Mouse (Mus musculus): ENCODE results near the gene Gm17428. TPM values are rescaled to one million over a fixed set of nuclear protein-coding genes. Genes with fewer than 3 reads are reported as not detected.
A peak's percentile ranks its signal among the peaks of the same experiment; 100 is the strongest.
"Not testable (repeated sequence)": the region's sequence is repeated elsewhere in the genome, so short reads cannot be mapped to it uniquely, and the experiment has no call there.

The Gm17428 gene
- polyA plus RNA-seq, 1 experiment from 2014 or later: not detected

GRCm38 (mm10) chr14:54967874-54968273 is 8.9 kb upstream of the Gm17428 start:
- ATAC-seq (ENCODE audit: insufficient read depth, low FRiP score, low TSS enrichment) (no peak), DNase-seq (ENCODE audit: low spot score) (no peak)
- Histone ChIP-seq H3K4me3 (ENCODE audit: low read depth, low read length) (no peak overlapping the region), H3K9ac (ENCODE audit: low read length) (no peak overlapping the region), H3K27ac (ENCODE audit: low read depth, low read length) (no peak overlapping the region), H3K4me1 (ENCODE audit: control insufficient read depth, insufficient read depth, low read length) (no peaks in the 10 kb centered on the region), H3K27me3 (ENCODE audit: control insufficient read depth, insufficient read depth, low read length) (no peaks in the 10 kb centered on the region), H3K9me3 (ENCODE audit: control insufficient read depth, low read length) (no peaks in the 10 kb centered on the region), H3K36me3 (ENCODE audit: control insufficient read depth, insufficient read depth, low read length) (no peaks in the 10 kb centered on the region), H3K4me2 (ENCODE audit: low read depth) (no peak overlapping the region)
- WGBS: 82% methylated on average over 3 of the region's 3 CpGs

GRCm38 (mm10) chr14:54968344-54968743 is 8.4 kb upstream of the Gm17428 start:
- Histone ChIP-seq H3K27me3 (ENCODE audit: control insufficient read depth, insufficient read depth, low read length) (no peaks in the 10 kb centered on the region), H3K9me3 (ENCODE audit: control insufficient read depth, low read length) (no peaks in the 10 kb centered on the region), H3K36me3 (ENCODE audit: control insufficient read depth, insufficient read depth, low read length) (no peaks in the 10 kb centered on the region), H3K9ac (ENCODE audit: low read length) (no peak overlapping the region), H3K4me3 (ENCODE audit: low read depth, low read length) (no peak overlapping the region), H3K4me2 (ENCODE audit: low read depth) (no peak overlapping the region), H3K27ac (ENCODE audit: low read depth, low read length) (no peak overlapping the region), H3K4me1 (ENCODE audit: control insufficient read depth, insufficient read depth, low read length) (no peaks in the 10 kb centered on the region)
- ATAC-seq (ENCODE audit: insufficient read depth, low FRiP score, low TSS enrichment): no peak
- DNase-seq (ENCODE audit: low spot score): no peak

- not testable (repeated sequence) for DNase-seq (ENCODE audit: low spot score); H3K4me3 ChIP-seq (ENCODE audit: low read depth, low read length); ATAC-seq (ENCODE audit: insufficient read depth, low FRiP score, low TSS enrichment); H3K4me1 ChIP-seq (ENCODE audit: control insufficient read depth, insufficient read depth, low read length); H3K36me3 ChIP-seq (ENCODE audit: control insufficient read depth, insufficient read depth, low read length); H3K27me3 ChIP-seq (ENCODE audit: control insufficient read depth, insufficient read depth, low read length); H3K9ac ChIP-seq (ENCODE audit: low read length); H3K9me3 ChIP-seq (ENCODE audit: control insufficient read depth, low read length); H3K4me2 ChIP-seq (ENCODE audit: low read depth); H3K27ac ChIP-seq (ENCODE audit: low read depth, low read length)
- 93% methylated on average over 6 of the region's 11 CpGs for WGBS
Measured at GRCm38 (mm10) chr14:54972786-54973185, 3.9 kb upstream of the Gm17428 start.

GRCm38 (mm10) chr14:54974068-54974791 is 2.5 kb upstream of the Gm17428 start:
- H3K9me3 ChIP-seq (ENCODE audit: control insufficient read depth, low read length): no peaks in the 10 kb centered on the region
- no peaks in the 10 kb centered on the region for H3K36me3 ChIP-seq (ENCODE audit: control insufficient read depth, insufficient read depth, low read length)
- DNase-seq (ENCODE audit: low spot score) (peak; percentile 29), ATAC-seq (ENCODE audit: insufficient read depth, low FRiP score, low TSS enrichment) (no peak)
- 82% methylated on average over 6 of the region's 6 CpGs for WGBS
- H3K27ac ChIP-seq (ENCODE audit: low read depth, low read length): no peak overlapping the region
- H3K4me3 ChIP-seq (ENCODE audit: low read depth, low read length): no peak overlapping the region
- H3K4me1 ChIP-seq (ENCODE audit: control insufficient read depth, insufficient read depth, low read length): no peaks in the 10 kb centered on the region
- H3K27me3 ChIP-seq (ENCODE audit: control insufficient read depth, insufficient read depth, low read length): no peaks in the 10 kb centered on the region
- no peak overlapping the region for H3K9ac ChIP-seq (ENCODE audit: low read length)
- no peak overlapping the region for H3K4me2 ChIP-seq (ENCODE audit: low read depth)

- 90% methylated on average over 8 of the region's 8 CpGs for WGBS
- DNase-seq (ENCODE audit: low spot score) (no peak), ATAC-seq (ENCODE audit: insufficient read depth, low FRiP score, low TSS enrichment) (no peak)
- Histone ChIP-seq H3K9me3 (ENCODE audit: control insufficient read depth, low read length) (no peaks in the 10 kb centered on the region), H3K27ac (ENCODE audit: low read depth, low read length) (no peak overlapping the region), H3K4me2 (ENCODE audit: low read depth) (no peak overlapping the region), H3K27me3 (ENCODE audit: control insufficient read depth, insufficient read depth, low read length) (no peaks in the 10 kb centered on the region), H3K4me3 (ENCODE audit: low read depth, low read length) (no peak overlapping the region), H3K4me1 (ENCODE audit: control insufficient read depth, insufficient read depth, low read length) (no peaks in the 10 kb centered on the region), H3K36me3 (ENCODE audit: control insufficient read depth, insufficient read depth, low read length) (no peaks in the 10 kb centered on the region), H3K9ac (ENCODE audit: low read length) (no peak overlapping the region)
Measured at GRCm38 (mm10) chr14:54978664-54979063, 1.9 kb downstream of the Gm17428 start.

- Histone ChIP-seq H3K27me3 (ENCODE audit: control insufficient read depth, insufficient read depth, low read length) (no peaks in the 10 kb centered on the region), H3K9me3 (ENCODE audit: control insufficient read depth, low read length) (no peaks in the 10 kb centered on the region), H3K36me3 (ENCODE audit: control insufficient read depth, insufficient read depth, low read length) (no peaks in the 10 kb centered on the region), H3K4me3 (ENCODE audit: low read depth, low read length) (no peak overlapping the region), H3K9ac (ENCODE audit: low read length) (no peak overlapping the region), H3K27ac (ENCODE audit: low read depth, low read length) (no peak overlapping the region), H3K4me2 (ENCODE audit: low read depth) (no peak overlapping the region), H3K4me1 (ENCODE audit: control insufficient read depth, insufficient read depth, low read length) (no peaks in the 10 kb centered on the region)
- DNase-seq (ENCODE audit: low spot score) (no peak), ATAC-seq (ENCODE audit: insufficient read depth, low FRiP score, low TSS enrichment) (no peak)
- 93% methylated on average over 7 of the region's 7 CpGs for WGBS
Measured at GRCm38 (mm10) chr14:54981934-54982333, 5.2 kb downstream of the Gm17428 start.

- not testable (repeated sequence) for H3K4me1 ChIP-seq (ENCODE audit: control insufficient read depth, insufficient read depth, low read length); H3K27me3 ChIP-seq (ENCODE audit: control insufficient read depth, insufficient read depth, low read length); H3K9ac ChIP-seq (ENCODE audit: low read length); H3K4me3 ChIP-seq (ENCODE audit: low read depth, low read length); H3K9me3 ChIP-seq (ENCODE audit: control insufficient read depth, low read length); H3K36me3 ChIP-seq (ENCODE audit: control insufficient read depth, insufficient read depth, low read length); H3K27ac ChIP-seq (ENCODE audit: low read depth, low read length); DNase-seq (ENCODE audit: low spot score); ATAC-seq (ENCODE audit: insufficient read depth, low FRiP score, low TSS enrichment); H3K4me2 ChIP-seq (ENCODE audit: low read depth)
- 88% methylated on average over 9 of the region's 9 CpGs for WGBS
Measured at GRCm38 (mm10) chr14:54988350-54988874, 11.7 kb downstream of the Gm17428 start.

GRCm38 (mm10) chr14:54988882-54989281 is 12.1 kb downstream of the Gm17428 start:
- no peak for ATAC-seq (ENCODE audit: insufficient read depth, low FRiP score, low TSS enrichment)
- no peak overlapping the region for H3K9ac ChIP-seq (ENCODE audit: low read length)
- no peaks in the 10 kb centered on the region for H3K4me1 ChIP-seq (ENCODE audit: control insufficient read depth, insufficient read depth, low read length)
- DNase-seq (ENCODE audit: low spot score): no peak
- no peak overlapping the region for H3K4me2 ChIP-seq (ENCODE audit: low read depth)
- no peaks in the 10 kb centered on the region for H3K36me3 ChIP-seq (ENCODE audit: control insufficient read depth, insufficient read depth, low read length)
- no peak overlapping the region for H3K4me3 ChIP-seq (ENCODE audit: low read depth, low read length)
- no peaks in the 10 kb centered on the region for H3K9me3 ChIP-seq (ENCODE audit: control insufficient read depth, low read length)
- H3K27me3 ChIP-seq (ENCODE audit: control insufficient read depth, insufficient read depth, low read length): no peaks in the 10 kb centered on the region
- H3K27ac ChIP-seq (ENCODE audit: low read depth, low read length): no peak overlapping the region
- 90% methylated on average over 13 of the region's 13 CpGs for WGBS

GRCm38 (mm10) chr14:54989886-54990441 is 13.2 kb downstream of the Gm17428 start:
- H3K4me2 ChIP-seq (ENCODE audit: low read depth): no peak overlapping the region
- ATAC-seq (ENCODE audit: insufficient read depth, low FRiP score, low TSS enrichment): no peak
- WGBS: 87% methylated on average over 8 of the region's 8 CpGs

More at GRCm38 (mm10) chr14:54989886-54990441, 13.2 kb downstream of the Gm17428 start:
- Histone ChIP-seq H3K9ac (ENCODE audit: low read length) (no peak overlapping the region), H3K9me3 (ENCODE audit: control insufficient read depth, low read length) (no peaks in the 10 kb centered on the region), H3K4me1 (ENCODE audit: control insufficient read depth, insufficient read depth, low read length) (no peaks in the 10 kb centered on the region), H3K27ac (ENCODE audit: low read depth, low read length) (no peak overlapping the region), H3K36me3 (ENCODE audit: control insufficient read depth, insufficient read depth, low read length) (no peaks in the 10 kb centered on the region), H3K4me3 (ENCODE audit: low read depth, low read length) (no peak overlapping the region), H3K27me3 (ENCODE audit: control insufficient read depth, insufficient read depth, low read length) (no peaks in the 10 kb centered on the region)
- DNase-seq (ENCODE audit: low spot score): no peak

Data from neural tube, embryonic 11.5 days (tissue).